Mouse (Mus musculus) C3H10T1/2 (cell line): ENCODE results near the gene Usp19. TPM values are rescaled to one million over a fixed set of nuclear protein-coding genes. Genes with fewer than 3 reads are reported as not detected.

Experiments
- polyA plus RNA-seq, 2 experiments: library from polyadenylated mRNA; unstranded; fragments of >200 nt; fragmentation: generic; extraction: Trizol; gene quantifications; one replicate each; pipeline ENCODE4 v1.2.1; 2012; ENCODE audit warnings: missing spikeins in 2 of 2

The Usp19 gene
- 10 to 100 TPM; 21.0 to 70.4 TPM for polyA plus RNA-seq

DNA sequence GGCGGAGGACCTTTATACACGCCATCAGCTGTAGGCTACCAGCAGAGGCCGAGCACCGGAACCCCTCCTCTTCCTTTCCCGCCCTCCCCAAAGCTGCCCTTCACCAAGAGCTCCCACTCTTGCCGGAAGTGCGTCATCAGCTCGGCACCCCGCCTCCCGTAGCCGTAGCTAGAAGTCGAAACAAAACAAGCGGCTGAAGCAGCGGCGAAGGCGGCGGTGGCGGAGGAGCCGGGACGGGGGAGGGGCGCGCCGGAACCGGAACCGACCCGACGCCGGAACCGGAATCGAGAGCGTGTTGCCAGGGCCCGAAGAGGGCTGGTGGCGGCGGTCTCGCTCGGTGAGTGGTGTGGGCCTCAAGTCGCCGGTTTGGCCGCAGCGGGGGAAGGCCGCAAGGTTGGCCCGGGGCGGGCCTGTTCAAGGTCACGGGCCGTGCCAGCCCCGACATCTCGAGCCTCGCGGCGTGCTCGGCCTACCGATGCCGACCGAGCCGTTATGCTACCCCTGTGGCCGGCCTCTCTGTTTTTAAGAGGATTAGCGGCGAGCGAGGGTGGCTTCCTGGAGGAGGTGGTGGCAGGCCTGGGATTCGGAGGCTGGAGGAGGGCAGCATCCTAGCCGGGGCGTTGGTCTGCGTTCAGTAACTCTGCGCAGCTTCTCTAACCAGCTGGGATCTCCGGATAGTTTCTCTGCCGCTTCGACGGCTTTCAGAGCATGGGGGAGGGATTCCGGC lies at the start of gene Usp19:
TSS of gene Usp19 (plus strand) at position 44 of the 727 bp plus-strand sequence.

DNA sequence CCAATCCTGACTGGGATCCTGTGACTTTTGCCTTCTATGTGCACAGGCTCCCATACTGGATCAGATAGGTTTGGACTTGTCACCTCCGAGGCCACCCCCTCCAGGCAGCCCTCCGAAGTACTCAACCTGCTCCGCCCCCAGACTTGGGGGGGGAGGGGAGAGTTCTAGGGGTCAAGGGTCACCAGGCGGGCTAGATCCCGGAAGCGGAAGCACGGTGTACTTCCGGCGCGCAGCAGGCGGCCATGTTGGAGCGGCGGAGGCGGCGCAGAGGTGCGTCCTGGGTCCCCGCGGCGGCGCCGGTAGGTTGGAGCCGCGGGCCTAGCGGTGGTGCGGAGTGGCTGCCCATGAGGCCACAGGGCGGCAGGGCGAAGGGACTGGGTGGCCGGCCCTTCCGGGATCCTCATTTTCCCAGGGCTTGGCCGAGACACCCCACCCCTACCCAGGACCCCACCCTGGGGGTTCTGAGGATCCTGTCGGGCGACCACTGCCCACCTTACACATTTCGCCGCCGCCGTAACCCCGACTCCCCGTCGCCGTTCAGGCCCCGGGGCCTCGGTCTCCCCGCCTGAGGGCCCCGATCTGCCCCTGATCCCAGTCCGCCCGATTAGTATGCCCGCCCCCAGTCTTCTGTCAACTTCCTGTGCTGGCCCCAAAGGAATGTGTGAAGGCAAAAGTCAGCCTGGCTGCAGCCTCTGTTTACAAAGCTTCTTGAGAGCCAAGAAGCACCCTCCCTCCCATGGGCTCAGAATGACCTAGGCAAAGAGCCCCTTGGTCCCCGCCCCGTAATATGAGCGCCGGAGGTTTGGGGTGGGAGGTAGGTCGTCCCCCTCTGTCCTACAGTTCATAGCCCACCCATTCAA lies 29.9 kb upstream of the Usp19 start, which contains the start of gene Ccdc71:
TSS of gene Ccdc71 (plus strand) at position 209 of the 860 bp plus-strand sequence.

DNA sequence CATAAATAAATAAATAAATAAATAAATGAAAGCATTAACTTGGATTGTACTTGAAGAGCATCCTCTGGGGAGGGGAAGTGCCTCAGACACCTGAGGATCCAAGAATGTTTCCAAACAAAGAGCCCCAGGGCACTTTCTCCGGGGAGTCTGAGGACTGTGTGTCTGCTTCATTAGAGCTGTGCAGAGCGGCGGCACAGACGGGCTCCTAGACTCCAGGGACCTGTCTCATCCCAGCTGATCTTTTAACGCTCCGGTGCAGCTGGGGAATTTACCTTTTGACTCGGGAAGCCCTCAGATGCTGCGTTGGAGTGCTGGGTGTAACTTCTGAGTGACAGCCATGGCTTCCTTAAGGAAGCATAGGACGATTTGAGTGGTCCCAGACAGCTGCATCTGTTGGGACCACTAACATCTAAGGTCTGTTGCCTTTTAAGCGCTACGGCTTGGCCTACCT lies 29.2 kb upstream of the Usp19 start, which contains the start of gene Klhdc8b:
TSS of gene Klhdc8b (minus strand) at position 401 of the 451 bp plus-strand sequence.

DNA sequence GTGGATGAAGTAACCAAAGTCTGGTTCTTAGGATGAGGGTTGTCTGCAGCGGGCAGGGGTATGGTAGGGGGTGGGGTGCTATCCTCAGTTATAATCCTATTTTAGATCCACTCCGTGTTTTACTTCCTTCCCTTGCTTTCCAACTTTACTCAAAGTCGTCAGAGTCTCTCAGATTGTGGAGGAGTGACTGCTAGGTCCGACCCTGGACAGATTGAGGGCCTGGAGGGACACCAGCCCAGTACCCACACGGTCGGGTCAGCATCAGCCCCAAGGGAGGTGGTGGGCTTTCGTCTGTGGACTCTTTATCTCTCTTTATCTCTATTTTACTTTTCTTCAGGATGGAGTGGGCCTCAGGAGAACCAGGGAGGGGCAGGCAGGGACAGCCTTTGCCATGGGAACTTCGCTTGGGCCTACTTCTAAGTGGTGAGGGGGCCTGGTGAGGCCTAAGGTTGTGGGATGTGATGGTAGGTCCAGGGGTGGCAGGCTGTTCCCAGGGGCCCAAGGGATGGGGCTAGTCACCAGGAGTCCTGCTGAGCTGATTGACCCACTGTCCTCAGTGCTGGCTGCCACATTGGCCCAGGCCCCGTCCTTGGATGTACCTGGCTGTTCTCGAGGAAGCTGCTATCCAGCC lies 10.6 kb upstream of the Usp19 start, which contains the start of gene Lamb2:
TSS of gene Lamb2 (plus strand) at position 16 of the 631 bp plus-strand sequence.

DNA sequence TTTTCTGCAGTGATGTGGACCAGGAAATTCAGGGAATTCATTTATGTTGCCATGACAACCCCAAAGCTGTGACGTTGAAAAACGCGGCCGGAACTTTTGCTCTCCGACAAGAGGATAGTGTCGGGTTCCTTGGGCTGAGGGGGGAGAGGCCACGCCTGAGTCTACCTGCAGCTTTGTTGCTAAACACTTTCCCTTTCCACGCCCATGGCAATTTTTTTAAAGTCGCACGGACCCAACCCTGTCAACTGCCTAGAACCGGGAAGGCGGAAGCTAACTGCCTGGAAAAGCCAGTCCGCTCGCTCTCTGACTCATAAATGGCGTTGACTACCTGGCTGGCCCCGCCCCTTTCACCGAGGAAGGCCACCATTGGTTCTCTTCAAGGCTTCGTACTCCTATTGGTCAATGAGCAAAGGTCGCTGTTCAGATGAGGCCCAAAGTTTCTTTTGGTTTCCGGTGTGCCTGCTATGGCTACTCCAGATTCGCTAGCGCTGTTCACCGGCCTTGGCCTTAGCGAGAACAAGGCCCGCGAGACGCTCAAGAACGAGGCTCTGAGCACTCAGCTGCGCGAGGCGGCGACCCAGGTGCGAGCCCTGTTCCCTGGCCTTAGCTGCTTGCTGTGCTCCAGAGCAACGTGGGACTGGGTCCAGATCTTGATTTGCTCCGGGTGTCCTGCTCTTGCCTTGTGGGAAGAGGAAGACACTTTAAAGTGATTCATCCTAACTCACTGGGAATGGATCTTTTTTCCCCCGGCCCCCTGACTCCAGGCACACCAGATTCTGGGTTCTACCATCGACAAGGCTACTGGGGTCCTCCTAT lies 17.4 kb downstream of the Usp19 start, which contains the start of gene Qars:
TSS of gene Qars (plus strand) at position 88 of the 816 bp plus-strand sequence.

DNA sequence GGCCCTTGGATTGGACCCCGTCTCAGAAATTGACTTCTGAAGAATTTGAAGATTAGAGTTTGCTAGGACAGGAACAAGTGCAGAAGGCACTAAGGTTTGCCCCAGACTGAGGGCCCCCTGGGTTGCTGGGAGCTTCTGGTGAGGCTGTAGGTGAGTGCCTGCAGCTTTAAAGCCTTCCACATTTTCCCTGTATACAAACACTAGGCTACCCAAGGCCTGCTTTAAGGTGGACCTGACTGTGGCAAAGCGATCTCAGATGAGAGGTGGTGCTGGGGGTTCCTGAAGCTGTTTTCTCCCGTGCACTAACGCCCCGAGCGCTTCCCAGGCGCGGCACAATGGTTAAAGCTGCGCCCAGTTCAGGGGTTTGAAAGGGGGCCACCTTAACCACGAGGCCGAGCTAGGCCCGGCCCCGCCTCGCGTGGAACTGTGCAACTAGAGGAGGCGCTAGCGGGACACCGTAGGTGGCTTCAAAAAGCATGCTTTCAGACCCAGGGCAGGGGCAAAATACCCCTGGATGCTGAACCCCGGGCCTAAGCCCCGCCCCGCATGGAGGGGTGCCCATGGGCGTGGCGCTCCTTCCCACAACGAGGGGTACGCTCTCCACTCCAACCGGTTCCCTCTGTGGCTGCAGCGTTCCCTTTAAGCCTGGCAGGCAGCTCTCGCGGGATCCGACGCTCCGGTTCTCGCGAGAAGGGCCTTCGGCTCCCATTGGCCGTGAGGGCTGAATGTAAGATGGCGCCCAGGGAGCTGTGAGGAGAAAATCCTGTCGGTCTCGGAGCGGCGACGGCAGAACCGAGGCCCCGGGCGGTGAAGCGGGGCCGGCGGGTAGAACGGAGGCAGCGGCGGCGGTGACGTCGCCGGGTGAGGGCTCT lies 26.2 kb downstream of the Usp19 start, which contains the start of gene Qrich1:
TSS of gene Qrich1 (plus strand) at position 427 of the 872 bp plus-strand sequence.

Other genes starting within 250 kb of the Usp19 start
- gene Dag1, start 226.6 kb upstream of the Usp19 start, polyA plus RNA-seq, result 10 to 100 TPM in 1 of 2 experiments, 1 to 10 TPM in 1; 8.1 to 96.8 TPM
- gene Nicn1, start 200.2 kb upstream of the Usp19 start, polyA plus RNA-seq, result 10 to 100 TPM in 1 of 2 experiments, 1 to 10 TPM in 1; 8.9 to 63.2 TPM
- gene Amt, start 193.7 kb upstream of the Usp19 start, polyA plus RNA-seq, result 1 to 10 TPM in 1 of 2 experiments, under 1 TPM in 1; 0.23 to 6.4 TPM
- 100 to 1,000 TPM; 144 to 229 TPM for gene Rhoa, start 184.5 kb upstream of the Usp19 start, polyA plus RNA-seq
- gene Tcta, start 184.4 kb upstream of the Usp19 start, polyA plus RNA-seq, result 10 to 100 TPM; 11.0 to 48.4 TPM
- gene Gpx1, start 151.7 kb upstream of the Usp19 start, polyA plus RNA-seq, result 100 to 1,000 TPM; 786 to 822 TPM
- gene Usp4, start 142.7 kb upstream of the Usp19 start, polyA plus RNA-seq, result 10 to 100 TPM; 68.6 to 96.9 TPM
- under 1 TPM; 0.04 to 0.35 TPM for gene 1700102P08Rik, start 97.8 kb upstream of the Usp19 start, polyA plus RNA-seq
- not detected for gene Ccdc36, start 62.1 kb upstream of the Usp19 start, polyA plus RNA-seq
- gene BC048562, start 54.1 kb upstream of the Usp19 start, polyA plus RNA-seq, result not detected
- 10 to 100 TPM; 28.0 to 46.0 TPM for gene Ccdc71, start 30.1 kb upstream of the Usp19 start, polyA plus RNA-seq
- 1 to 10 TPM; 1.4 to 9.8 TPM for gene Klhdc8b, start 29.0 kb upstream of the Usp19 start, polyA plus RNA-seq
- gene Lamb2, start 10.9 kb upstream of the Usp19 start, polyA plus RNA-seq, result 100 to 1,000 TPM in 1 of 2 experiments, 1 to 10 TPM in 1; 9.4 to 170 TPM
- gene Qars, start 17.1 kb downstream of the Usp19 start, polyA plus RNA-seq, result 100 to 1,000 TPM; 170 to 180 TPM
- 10 to 100 TPM in 1 of 2 experiments, 1 to 10 TPM in 1; 5.6 to 45.1 TPM for gene Qrich1, start 26.2 kb downstream of the Usp19 start, polyA plus RNA-seq
- 100 to 1,000 TPM; 210 to 374 TPM for gene Impdh2, start 69.7 kb downstream of the Usp19 start, polyA plus RNA-seq
- 10 to 100 TPM; 11.3 to 25.8 TPM for gene Ndufaf3, start 76.8 kb downstream of the Usp19 start, polyA plus RNA-seq
- gene Dalrd3, start 79.3 kb downstream of the Usp19 start, polyA plus RNA-seq, result 100 to 1,000 TPM; 174 to 202 TPM
- 100 to 1,000 TPM in 1 of 2 experiments, 10 to 100 TPM in 1; 32.7 to 139 TPM for gene Wdr6, start 88.1 kb downstream of the Usp19 start, polyA plus RNA-seq
- gene P4htm, start 107.1 kb downstream of the Usp19 start, polyA plus RNA-seq, result 1 to 10 TPM in 1 of 2 experiments, under 1 TPM in 1; 0.50 to 3.4 TPM
- 10 to 100 TPM in 1 of 2 experiments, 1 to 10 TPM in 1; 7.1 to 18.8 TPM for gene Arih2, start 158.8 kb downstream of the Usp19 start, polyA plus RNA-seq
- 10 to 100 TPM in 1 of 2 experiments, 1 to 10 TPM in 1; 5.9 to 25.6 TPM for gene Slc25a20, start 171.5 kb downstream of the Usp19 start, polyA plus RNA-seq
- gene Prkar2a, start 198.7 kb downstream of the Usp19 start, polyA plus RNA-seq, result 1 to 10 TPM; 2.9 to 7.0 TPM